Mouse (Mus musculus): ENCODE measurements around the gene Card19.

DNA sequence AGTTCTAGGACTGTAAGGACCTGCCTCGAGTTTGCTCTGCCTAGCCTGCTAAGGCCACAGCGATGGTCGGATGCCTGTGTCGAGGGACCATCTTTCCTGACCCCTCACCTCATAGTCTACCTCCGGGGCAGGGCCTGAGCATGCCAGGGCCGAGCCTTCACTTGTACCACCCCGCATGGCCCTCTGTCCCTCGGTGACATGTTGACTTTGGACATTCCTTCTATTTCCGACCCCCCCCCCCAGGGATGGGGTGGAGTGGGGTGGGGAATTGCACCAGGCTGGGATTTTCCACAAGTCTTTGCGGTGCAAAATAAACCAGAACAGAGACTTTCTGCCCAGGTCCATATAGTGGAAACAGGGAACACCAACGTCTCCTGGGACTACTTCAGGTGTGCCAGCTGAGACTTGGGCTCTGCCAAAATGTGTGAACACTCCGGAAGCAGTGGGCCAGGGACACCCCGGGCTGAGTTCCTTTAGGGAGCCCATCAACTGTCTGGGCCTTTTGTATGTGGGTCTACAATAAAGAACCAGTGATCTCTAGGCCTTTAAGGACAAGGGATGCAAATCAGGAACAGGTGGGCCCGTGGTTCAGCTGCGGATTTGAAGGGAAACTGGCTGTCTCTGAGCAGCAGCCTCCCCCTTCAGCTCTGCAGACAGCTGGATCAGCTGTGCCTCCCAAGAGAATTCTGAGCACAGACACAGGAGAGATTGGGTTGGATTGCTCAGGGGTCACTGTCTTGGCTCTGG is 27.4 kb downstream of the Card19 start:
- TF ChIP-seq CTCF (IDR thresholded peaks at IDR 0.05; ENCODE audit: borderline replicate concordance, insufficient read depth, low read depth, low read length) (no peak), POLR2A (IDR thresholded peaks at IDR 0.05; ENCODE audit: borderline replicate concordance, insufficient read depth, low read length) (no peak)
